Mouse (Mus musculus) layer of hippocampus, postnatal 36 days (tissue): ENCODE results near the gene Zg16. TPM values are rescaled to one million over a fixed set of nuclear protein-coding genes. Genes with fewer than 3 reads are reported as not detected.

Source experiments
- microRNA-seq, 2 experiments: library from miRNA; unstranded; fragments of <30 nt; microRNA quantifications; one replicate each; pipeline ENCODE4 v1.2.0; 2021
- total RNA-seq, 2 experiments: library from RNA; stranded (reverse); gene quantifications; 2 replicates each; pipeline ENCODE4 v1.2.3; 2021

The Zg16 gene
- total RNA-seq, 2 experiments from 2014 or later: not detected

Small RNA genes within 50 kb of the gene (microRNA-seq; reads per million reads assigned to microRNA genes)
- gene Gm44343: 0 reads per million in 2 experiments

Other genes with a start within 250 kb of the Zg16 start
- gene Doc2a, start 239.9 kb downstream of the Zg16 start, total RNA-seq: 10 to 100 TPM; 16.1 to 17.7 TPM
- gene Hirip3, start 225.4 kb downstream of the Zg16 start, total RNA-seq: 10 to 100 TPM; 29.5 to 32.0 TPM
- gene Ino80e, start 225.0 kb downstream of the Zg16 start, total RNA-seq: 10 to 100 TPM; 53.5 to 56.0 TPM
- 100 to 1,000 TPM; 151 to 165 TPM for gene Taok2, start 202.6 kb downstream of the Zg16 start, total RNA-seq
- gene Tmem219, start 164.4 kb downstream of the Zg16 start, total RNA-seq: 10 to 100 TPM; 23.2 to 23.8 TPM
- 100 to 1,000 TPM; 161 to 171 TPM for gene Kctd13, start 158.4 kb downstream of the Zg16 start, total RNA-seq
- gene Asphd1, start 137.7 kb downstream of the Zg16 start, total RNA-seq: 10 to 100 TPM; 34.1 to 35.4 TPM
- gene Sez6l2, start 136.8 kb downstream of the Zg16 start, total RNA-seq: 100 to 1,000 TPM; 427 to 447 TPM
- gene Cdipt, start 111.4 kb downstream of the Zg16 start, total RNA-seq: 100 to 1,000 TPM; 159 to 164 TPM
- gene Cdiptos, start 111.2 kb downstream of the Zg16 start, total RNA-seq: under 1 TPM in 1 of 2 experiments, not detected in 1; 0.35 TPM
- gene Mvp, start 72.7 kb downstream of the Zg16 start, total RNA-seq: 1 to 10 TPM; 7.2 to 8.4 TPM
- under 1 TPM in 1 of 2 experiments, not detected in 1; 0.90 TPM for gene Pagr1b, start 70.8 kb downstream of the Zg16 start, total RNA-seq
- gene Pagr1a, start 70.0 kb downstream of the Zg16 start, total RNA-seq: 10 to 100 TPM; 10.4 to 16.2 TPM
- gene Gm42742, start 66.2 kb downstream of the Zg16 start, total RNA-seq: 10 to 100 TPM; 68.6 to 82.2 TPM
- 100 to 1,000 TPM; 229 to 233 TPM for gene Prrt2, start 66.1 kb downstream of the Zg16 start, total RNA-seq
- gene Maz, start 60.3 kb downstream of the Zg16 start, total RNA-seq: 100 to 1,000 TPM; 258 to 261 TPM
- gene Kif22, start 44.9 kb downstream of the Zg16 start, total RNA-seq: 1 to 10 TPM; 6.9 to 7.3 TPM
- gene AI467606, start 4.0 kb upstream of the Zg16 start, total RNA-seq: 1 to 10 TPM in 1 of 2 experiments, under 1 TPM in 1; 0.92 to 1.1 TPM
- under 1 TPM; 0.32 to 0.66 TPM for gene Qprt, start 34.9 kb upstream of the Zg16 start, total RNA-seq
- under 1 TPM; 0.50 to 0.73 TPM for gene Spn, start 50.5 kb upstream of the Zg16 start, total RNA-seq
- gene Cd2bp2, start 108.7 kb upstream of the Zg16 start, total RNA-seq: 10 to 100 TPM; 93.9 to 95.1 TPM
- gene Tbc1d10b, start 121.1 kb upstream of the Zg16 start, total RNA-seq: 100 to 1,000 TPM; 107 to 108 TPM
- gene Mylpf, start 121.6 kb upstream of the Zg16 start, total RNA-seq: 1 to 10 TPM in 1 of 2 experiments, not detected in 1; 1.1 TPM
- 10 to 100 TPM; 21.0 TPM for gene Zfp553, start 145.7 kb upstream of the Zg16 start, total RNA-seq
- gene Sept1, start 145.8 kb upstream of the Zg16 start, total RNA-seq: 1 to 10 TPM; 5.2 to 5.4 TPM
- gene Zfp771, start 156.9 kb upstream of the Zg16 start, total RNA-seq: 10 to 100 TPM; 69.3 to 74.9 TPM
- 10 to 100 TPM; 21.0 to 21.9 TPM for gene Dctpp1, start 173.4 kb upstream of the Zg16 start, total RNA-seq
- gene Sephs2, start 186.7 kb upstream of the Zg16 start, total RNA-seq: 10 to 100 TPM; 36.1 to 37.2 TPM
- gene Itgal, start 208.9 kb upstream of the Zg16 start, total RNA-seq: under 1 TPM; 0.10 to 0.35 TPM